Mouse (Mus musculus) v-Abl transformed pro-B cells (cell line): Measurements from ENCODE around the gene Atf6.

Experiments used
- in situ Hi-C, 2 experiments: fragments of 400-800 bp; cut with MboI; formaldehyde crosslinking; loops; one replicate each; pipeline ENCODE4 v1.15.1; 2025; ENCODE audit not compliant: unreplicated experiment in 2 of 2

Gene Atf6

GRCm38 (mm10) chr1:170683863-170684262, 183.7 kb downstream of the Atf6 start:
- in situ Hi-C loops: no loop called here

DNA sequence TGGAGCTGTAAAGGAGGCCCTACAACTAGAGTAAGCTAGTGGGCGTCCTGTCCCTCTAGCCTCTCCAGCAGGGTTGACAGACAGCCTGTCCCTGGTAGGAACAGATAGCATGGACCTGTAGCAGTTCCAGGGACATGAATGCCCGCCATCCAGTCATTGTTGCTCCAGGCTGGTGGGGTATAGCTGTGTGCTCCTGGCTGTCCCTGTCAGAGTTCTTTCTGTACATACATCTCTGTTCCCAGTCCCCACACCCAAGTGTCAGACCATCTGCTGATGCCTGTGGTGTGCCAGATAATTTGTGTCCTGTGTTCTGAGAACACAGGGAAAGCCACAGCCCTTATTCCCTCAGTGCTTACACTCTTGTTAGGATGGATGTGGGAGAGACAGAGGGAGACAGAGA, 187.9 kb downstream of the Atf6 start:
- in situ Hi-C loops: no loop called here

DNA sequence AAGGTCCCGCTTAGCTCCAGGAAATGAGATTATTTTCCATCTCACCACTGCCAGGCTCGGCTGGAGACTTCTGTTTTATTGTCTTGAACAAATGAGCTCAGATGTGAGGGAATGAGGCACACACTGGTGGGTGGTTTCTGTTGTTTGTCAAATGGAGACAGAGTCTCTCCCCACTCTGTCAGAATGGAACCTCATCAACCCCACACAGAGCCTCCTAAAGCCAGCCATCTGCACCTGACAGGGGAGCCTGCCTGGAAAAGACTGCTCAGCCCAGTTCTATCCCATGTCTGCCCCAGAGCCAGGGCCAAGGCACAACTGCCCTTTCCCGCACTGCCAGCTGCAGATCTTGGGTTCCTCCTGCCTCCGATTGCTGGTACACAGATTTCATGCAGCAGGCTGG, 188.7 kb downstream of the Atf6 start:
- in situ Hi-C loops: no loop called here

GRCm38 (mm10) chr1:170677681-170678080, 189.9 kb downstream of the Atf6 start:
- in situ Hi-C loops: no loop called here

- in situ Hi-C loops: no loop called here
Observed at GRCm38 (mm10) chr1:170674184-170674775, 193.3 kb downstream of the Atf6 start.

DNA sequence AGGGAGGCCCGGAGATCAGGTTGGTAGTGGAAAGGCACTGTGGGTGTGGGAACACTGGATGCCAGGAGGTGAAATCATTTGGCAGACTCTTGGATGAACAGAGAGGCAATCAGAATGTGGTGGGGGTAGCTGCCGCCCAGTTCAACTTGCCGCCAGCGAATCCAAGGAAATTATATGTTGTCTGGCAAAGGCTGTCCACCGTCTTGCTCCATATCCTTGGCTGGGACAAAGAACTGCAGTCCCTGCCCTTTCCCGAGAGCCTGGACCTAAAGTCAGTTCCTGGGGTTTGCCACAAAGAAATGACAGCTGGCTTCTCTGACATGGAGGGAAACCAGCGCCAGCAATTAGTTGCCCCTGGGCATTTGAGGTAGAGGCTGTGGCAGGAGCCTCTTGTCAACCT, 202.4 kb downstream of the Atf6 start:
- in situ Hi-C loops: no loop called here

DNA sequence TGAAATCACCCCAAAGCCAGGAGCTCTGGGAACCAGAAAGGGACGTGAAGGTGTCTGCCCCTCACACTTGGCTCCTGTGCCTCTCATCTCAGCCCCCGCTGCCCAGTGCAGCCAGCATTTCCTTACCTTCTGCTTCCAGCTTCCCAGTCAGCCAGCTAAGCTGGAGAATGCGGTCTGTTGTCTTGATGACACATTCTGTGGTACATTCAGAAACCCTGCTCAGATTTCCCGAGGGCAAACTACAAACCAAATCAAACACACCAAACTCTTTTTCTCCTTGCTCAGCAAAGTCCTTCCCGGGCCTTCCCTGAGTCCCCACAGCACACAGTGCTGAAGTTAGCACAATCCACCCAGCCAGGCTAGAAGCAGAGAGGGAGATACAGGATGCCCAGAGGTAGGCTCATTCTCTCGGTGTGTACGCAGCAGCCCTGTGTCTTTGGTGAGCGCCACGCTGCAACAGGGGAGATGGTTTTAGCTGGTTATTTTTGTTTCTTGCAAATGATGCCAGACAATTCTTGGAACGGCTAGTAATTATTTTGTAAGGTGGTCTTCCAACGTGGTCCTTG, 202.9 kb downstream of the Atf6 start:
- in situ Hi-C loops: no loop called here

DNA sequence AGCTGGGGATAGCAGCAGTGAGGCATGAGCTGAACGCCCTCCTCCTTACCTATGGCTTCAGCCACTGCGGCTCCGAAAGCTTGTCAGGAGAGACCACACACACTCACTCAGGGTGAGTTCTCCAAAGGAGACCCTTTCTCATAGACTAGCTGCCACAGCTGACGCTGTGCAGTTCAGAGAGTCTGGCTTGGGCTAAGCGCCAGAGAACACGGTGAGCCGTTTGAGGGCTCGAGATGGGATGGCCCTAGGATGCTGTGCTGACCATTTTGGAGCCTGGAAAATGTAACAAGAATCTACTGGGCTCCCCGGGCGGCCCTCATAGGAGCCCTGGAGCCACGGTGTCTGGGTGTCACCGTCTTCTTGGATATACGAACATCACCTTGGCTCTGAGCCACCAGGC, 208.3 kb downstream of the Atf6 start:
- in situ Hi-C loops: loop anchor here in 1 of 2 experiments (10.0 kb wide), 1 partner anchor 46 kb away; no protein-coding TSS in a partner anchor

DNA sequence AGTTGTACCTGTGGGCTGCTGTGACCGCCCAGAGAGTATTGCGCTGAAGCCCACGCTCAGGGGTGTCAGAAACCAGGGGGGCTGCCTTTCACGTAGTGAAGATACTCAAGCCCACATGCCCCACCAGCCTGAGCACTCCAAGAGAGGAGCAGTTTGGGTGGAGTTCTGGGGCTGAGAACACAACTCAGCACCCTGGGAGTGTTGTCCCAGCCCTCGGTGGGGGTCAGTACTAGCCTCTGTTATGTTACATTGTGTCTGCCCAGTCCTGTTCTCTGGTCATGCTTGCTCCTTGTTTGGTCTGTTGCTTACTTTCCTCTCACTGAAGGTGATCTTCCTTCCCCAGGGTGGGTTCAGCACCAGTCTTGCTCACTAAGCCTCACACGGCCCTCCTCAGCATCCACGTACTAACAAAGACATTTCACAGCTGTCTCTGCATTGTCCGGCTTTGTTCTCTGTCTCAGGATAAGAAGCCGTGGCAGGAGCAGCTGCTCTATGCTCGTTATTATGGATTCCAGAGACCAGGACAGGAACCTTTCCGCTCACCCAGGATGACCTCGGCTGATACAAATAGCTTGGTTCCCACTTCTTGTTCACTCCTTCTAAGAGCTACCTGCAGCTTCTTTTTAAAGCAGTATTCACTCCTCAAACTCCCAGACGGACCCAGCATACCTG, 209.8 kb downstream of the Atf6 start:
- in situ Hi-C loops: loop anchor here in 1 of 2 experiments (10.0 kb wide), 1 partner anchor 47 kb away; no protein-coding TSS in a partner anchor

DNA sequence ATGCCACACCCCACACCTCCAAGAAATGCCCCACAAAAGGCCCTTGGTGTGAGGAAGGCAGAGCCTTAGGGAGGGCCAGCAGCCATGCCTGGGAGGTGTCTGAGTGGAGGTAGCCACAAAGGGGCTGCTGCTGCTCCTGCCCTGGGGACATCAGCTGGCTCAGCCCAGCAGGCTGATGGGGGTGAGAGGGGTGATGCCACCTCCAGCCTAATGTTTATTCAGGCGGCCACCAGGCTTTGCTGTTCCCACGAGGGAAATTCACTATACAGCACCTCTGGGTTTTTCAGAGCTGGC, 210.4 kb downstream of the Atf6 start:
- in situ Hi-C loops: loop anchor here in 1 of 2 experiments (10.0 kb wide), 1 partner anchor 48 kb away; no protein-coding TSS in a partner anchor

GRCm38 (mm10) chr1:170656518-170657227, 210.9 kb downstream of the Atf6 start:
- in situ Hi-C loops: loop anchor here in 1 of 2 experiments (10.0 kb wide), 1 partner anchor 48 kb away; no protein-coding TSS in a partner anchor

- in situ Hi-C loops: loop anchor here in 1 of 2 experiments (10.0 kb wide), 1 partner anchor 49 kb away; no protein-coding TSS in a partner anchor
Observed at GRCm38 (mm10) chr1:170655280-170655917, 212.2 kb downstream of the Atf6 start.
